Mouse (Mus musculus) B cell, adult 2 months (primary cell): ENCODE results near the gene Marc2.

ENCODE experiments used
- DNase-seq, 2 experiments: peaks; one replicate each; pipeline ENCODE4 v3.0.0; 2022

Gene Marc2

DNA sequence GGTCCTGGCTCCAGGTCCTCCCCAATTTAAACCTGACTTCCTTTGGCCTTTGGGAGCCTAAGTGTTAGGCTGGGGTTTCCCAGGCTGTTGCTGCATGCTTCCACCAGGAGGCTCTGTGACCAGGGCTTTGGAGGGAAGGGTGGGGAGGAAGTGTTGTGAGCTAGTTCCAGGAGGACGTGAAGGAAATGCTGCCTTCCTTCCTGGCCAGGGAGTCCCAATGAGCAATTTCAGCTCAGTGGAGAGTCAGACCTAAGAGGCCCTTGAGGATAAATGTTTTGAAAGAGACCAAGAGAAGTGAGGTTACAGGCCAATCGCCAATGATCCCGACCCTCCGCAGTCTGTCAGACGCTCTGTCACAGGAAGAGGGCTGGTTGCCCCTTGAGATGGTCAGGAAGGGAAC is 7.1 kb upstream of the Marc2 start:
- peak; percentile 60 to 69 for DNase-seq

DNA sequence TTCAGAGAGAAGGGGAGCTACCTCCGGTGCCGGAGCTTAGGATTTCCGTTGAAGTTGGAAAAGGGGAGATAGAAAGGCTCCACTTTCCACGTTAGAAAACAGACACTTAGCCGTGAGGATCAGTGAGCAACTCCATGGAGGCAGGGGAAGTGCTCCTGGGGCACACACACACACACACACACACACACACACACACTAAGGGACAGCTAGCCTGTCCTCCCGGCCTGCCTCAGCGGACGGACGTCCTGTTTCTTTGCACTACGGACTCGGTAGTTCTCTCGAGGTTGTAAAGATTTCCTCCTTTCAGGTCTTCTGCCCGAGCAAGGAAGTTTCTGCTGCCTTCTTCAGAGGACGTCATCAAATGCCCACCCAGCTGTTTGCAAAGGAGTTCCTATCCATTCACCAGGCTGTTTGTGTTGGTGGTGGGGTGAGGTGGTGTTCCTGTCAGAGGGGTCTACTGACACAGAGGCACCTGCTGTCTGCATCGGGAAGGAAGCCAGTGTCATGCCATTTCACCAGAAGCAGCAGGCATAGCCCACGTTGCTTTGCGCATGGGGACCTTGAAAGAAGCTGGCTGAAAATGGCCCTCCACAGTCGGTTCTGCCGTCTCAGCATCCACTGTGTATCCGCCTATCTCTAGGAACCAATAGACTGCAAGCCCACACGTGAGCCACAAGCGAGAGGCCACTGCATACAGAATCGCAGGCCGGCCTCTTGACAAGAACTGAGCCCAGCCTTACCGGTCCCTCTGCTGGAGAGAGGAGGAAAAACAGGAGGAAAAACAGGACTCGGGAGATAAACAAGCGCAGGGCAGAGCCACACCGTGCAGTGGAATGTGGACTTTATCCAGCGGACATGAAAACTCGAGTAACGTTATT is 5.7 kb upstream of the Marc2 start:
- DNase-seq, result peak; percentile 62 to 68

DNA sequence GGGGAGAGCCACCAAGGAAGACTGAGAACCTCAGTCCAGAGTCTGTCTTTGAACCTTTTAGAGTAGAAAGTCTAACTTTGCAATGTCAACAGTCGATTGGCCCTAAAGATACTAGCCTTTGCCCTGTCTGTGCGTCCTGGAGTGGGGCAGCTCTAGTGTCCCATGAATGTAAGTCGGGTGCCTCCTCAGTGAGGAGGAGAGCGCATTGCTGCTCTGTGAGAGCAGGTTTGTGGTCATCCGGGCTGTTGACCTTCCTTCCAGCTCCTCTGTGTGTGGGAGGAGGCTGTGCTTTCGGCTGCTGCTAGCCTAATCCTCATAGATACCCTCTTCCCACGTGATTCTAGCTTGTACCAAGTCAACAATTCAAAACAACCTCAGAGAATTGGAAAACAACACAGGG is 4.9 kb upstream of the Marc2 start:
- DNase-seq, result no peak

DNA sequence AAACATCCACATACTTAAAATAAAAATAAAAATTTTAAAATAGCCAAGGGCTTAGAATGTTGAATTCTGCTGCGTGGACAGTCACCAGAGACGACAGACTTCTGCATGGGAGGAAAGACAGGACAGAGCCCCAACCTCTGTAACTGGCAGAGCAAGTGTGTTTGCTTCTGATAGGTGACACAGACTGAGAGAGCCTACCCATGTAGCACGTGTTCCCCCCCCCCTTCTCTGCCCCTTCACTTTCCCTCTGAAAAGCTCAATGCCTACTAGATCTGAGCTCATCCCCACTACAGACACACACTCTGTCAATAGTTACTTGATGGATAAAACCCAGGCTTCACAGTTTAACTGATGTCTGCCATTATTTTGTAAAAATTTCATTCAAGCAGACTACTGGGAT is 722 bp upstream of the Marc2 start:
- no peak for DNase-seq

DNA sequence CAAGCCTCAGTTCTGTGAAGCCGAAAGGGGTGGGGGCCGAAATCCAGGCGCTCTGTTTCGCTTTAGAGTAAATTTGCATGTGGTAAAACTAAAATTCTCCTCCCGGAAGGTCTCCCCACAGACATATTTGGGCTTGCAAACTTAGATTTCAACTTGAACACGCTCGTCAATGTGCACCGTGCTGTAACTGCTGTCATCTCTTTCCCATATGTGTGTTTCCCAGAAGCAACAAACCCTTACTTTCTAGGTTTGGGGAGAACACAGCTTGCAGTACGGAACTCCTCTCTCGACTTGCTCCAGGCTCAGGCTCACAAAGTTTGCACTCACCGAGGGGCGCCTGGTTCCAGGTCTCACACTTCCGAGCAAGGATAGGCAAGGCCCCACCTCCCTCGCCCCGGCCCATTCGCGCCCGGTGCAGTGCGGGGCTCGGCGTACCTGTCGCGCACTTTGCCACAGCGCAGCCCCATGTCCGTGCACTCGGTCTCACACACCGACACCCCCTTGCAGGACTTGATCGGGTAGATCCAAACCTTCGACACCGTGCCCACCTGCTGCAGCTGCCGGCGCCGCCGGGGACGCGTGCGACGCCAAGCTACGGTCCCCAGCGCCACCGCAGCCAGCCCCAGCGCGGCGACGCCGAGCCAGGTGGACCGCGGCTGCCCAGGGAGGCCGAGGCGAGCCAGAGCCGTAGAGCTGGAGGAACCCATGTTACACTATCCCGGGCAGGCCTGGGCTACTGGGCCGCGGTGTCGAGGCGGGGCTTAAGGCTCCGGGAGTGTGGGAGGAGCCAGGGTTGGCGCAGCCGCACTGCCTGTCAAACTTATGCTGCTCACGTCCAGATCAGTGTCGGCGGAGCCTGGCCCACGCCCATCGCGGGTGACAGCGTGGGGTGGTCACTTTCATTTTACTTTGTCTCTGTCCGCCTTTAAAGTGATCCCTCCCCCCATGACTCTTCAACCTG is 860 bp downstream of the Marc2 start:
- peak; percentile 89 to 90 for DNase-seq

DNA sequence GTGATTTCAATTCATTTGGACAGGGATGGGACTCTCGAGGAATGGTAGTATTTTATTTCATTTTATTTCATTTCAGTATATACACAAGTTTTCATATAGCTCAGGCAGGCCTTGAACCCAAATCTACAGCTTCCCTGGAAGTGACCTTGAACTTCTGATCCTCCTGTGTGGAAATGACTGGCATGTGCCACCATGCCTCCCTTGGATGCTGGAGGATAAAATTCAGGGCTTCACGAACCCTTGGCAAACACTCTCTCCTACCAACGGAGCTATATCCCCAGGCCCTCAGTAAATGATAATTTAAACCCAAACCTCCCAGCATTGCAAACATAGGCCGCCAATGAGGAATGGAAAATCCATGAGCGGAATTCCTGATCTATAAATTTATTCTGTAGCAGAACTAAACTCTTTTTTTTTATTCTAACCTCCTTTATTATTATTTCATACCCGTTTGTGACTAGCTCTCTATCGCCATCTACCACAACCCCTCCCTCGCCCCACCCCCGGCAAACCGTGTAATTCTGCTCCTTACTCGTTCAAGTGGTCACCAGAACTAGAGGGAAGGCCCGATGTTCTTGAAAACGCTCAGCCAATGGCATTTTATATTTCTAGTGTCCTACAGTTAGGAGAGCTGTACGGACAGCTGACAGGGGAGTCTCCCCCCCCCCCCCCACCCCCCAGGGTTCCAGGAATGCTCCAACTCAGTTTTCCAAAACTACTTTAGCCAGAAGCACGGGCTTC is 1.8 kb downstream of the Marc2 start:
- DNase-seq, result peak; percentile 29 to 46

DNA sequence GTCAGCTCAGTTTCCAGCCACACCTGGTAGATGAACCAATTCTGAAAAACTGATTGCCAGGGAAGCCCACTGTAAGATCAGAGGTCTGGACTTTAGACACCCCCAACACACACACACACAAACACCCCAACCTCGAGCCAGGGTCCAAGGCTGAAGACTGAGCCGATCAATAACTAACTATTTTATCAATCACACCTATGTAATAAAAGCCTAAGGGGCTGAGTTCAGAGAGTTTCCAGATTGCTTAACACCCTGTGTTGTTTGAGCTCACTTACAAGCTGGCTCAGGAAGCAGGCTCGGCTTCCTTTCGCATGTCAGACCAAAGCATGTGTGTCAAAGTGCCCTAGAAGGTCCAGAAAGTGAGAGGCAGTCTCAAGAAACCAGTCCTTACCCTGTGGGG is 8.6 kb downstream of the Marc2 start:
- DNase-seq, result no peak

GRCm38 (mm10) chr1:184836350-184836749 is 9.9 kb downstream of the Marc2 start:
- DNase-seq, result no peak

GRCm38 (mm10) chr1:184833499-184833898 is 12.8 kb downstream of the Marc2 start:
- DNase-seq, result no peak

- peak; percentile 51 to 56 for DNase-seq
These were observed 14.0 kb downstream of the Marc2 start for GRCm38 (mm10) chr1:184832211-184832610.

- DNase-seq, result no peak
These were observed 16.4 kb downstream of the Marc2 start for GRCm38 (mm10) chr1:184829897-184830296.

GRCm38 (mm10) chr1:184827175-184827701 is 19.0 kb downstream of the Marc2 start:
- DNase-seq, result no peak

- DNase-seq, result peak; percentile 47 to 49
These were observed 21.2 kb downstream of the Marc2 start for GRCm38 (mm10) chr1:184825093-184825492.

GRCm38 (mm10) chr1:184824439-184824851 is 21.8 kb downstream of the Marc2 start:
- peak; percentile 89 for DNase-seq

GRCm38 (mm10) chr1:184822678-184823077 is 23.6 kb downstream of the Marc2 start:
- no peak for DNase-seq

DNA sequence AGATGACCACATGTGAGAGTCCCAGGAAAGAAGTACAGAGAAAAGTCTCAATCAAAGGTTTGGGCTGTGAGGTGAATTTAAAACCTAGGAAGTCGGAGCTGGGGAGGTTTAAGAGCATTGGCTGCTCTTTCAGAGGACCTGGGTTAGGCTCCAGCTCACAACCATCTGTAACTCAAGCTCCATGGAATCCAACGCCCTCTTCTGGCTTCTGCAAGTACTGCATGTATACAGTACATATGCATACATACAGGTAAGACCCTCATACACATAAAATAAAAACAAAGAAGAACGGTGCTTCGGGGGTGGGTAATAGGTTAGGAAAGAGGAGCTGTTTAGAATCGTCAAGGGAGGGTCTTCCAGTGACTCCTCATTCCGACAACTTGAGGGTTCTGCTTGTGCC is 28.5 kb downstream of the Marc2 start:
- peak; percentile 29 to 31 for DNase-seq

DNA sequence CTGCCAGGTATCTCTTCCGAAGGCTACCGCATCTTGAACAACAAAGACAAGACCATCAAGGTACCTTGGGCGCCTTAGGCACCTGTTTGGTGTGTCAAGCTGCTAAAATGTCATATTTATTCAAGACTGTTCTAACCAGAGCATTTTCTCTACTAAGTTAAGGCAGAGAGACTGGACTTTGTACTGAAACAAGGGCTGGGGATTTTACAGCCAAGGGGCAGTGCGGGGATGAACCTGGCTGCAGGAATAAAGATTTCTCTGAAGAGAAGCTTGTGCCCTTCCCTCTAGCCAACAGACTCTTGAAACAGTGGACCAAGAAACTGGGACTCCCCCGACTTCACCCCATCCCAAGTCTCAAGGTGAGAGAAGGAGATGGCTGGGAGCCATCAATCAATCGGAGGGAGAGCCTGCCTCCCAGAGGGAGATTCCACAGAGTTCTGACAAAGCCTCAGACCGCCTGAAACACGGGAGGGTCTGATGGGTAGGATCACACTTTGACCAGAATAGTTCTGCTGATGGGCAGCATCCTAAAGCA is 34.5 kb downstream of the Marc2 start:
- DNase-seq, result no peak

DNA sequence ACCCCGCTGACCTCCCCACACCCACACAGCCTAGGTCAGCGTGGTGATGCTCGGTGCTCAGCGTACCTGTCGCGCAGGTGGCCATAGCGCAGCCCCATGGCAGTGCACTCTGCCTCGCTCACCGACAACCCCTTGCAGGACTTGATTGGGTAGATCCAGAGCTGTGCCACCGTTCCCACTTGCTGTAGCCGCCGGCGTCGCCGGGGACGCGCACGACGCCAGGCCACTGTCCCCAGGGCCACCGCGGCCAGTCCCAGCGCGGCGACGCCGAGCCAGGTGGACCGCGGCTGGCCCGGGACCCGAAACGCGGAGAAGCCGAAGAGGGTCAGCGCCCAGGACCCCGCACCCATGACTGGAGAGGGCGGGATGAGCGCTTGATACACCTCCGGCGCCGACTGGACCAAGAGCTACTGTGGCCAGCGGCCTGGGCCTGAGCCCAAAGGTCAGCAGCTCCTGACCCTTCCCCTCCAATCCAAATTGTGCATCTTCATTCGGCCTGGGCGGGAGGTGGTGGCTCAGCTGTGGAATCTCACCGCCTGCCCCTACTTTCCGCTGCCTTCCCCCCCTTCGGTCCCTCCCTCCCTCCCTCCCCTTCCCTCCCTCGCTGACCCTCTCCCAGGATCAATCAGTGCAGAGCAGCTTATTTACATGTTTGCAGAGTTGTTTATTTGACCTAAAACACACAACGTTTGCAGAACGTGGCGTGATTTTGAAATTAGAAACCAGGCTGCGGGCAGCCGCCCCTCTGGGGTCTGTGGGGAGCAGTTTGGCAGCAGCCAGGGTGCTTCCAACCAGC is 35.3 kb downstream of the Marc2 start, which contains the start of gene Marc1:
Gene Marc1, minus strand, starts transcription at position 534 of the 796 bp plus-strand sequence.
- DNase-seq, result no peak

DNA sequence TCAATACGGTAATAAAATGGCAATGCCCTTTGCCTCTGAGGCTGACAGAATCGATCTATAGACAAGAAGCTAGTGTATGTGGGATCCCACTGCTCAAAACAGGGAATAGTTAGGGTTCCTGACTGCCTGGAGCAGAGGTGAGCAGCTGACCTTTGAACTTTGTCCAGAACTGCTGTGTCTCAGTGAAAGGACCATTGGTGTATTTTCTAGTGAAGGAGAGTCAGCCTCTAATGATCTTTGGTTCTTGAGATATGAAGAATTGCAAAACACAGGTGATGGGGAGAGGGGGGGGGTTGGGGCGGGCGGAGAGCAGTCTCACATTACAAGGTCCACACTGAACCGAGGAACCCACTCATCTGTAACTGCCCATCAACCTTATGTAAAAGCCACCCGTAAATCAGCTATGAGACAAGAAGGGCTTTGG is 36.7 kb downstream of the Marc2 start:
- no peak for DNase-seq

GRCm38 (mm10) chr1:184808418-184809012 is 37.7 kb downstream of the Marc2 start:
- no peak for DNase-seq
